Mouse (Mus musculus) liver, embryonic 14 days (tissue): Measurements from ENCODE around the gene Plekhd1. TPM values are rescaled to one million over a fixed set of nuclear protein-coding genes. Genes with fewer than 3 reads are reported as not detected.

Experiments
- polyA plus RNA-seq: library from polyadenylated mRNA; depleted of rRNA; stranded (reverse); fragments of >200 nt; gene quantifications from 2 replicates; pipeline ENCODE4 v1.2.3, GENCODE M21; 2012; rRNA removed

Plekhd1 gene
- polyA plus RNA-seq = 0.16 and 0.19 TPM in 2 replicates

DNA sequence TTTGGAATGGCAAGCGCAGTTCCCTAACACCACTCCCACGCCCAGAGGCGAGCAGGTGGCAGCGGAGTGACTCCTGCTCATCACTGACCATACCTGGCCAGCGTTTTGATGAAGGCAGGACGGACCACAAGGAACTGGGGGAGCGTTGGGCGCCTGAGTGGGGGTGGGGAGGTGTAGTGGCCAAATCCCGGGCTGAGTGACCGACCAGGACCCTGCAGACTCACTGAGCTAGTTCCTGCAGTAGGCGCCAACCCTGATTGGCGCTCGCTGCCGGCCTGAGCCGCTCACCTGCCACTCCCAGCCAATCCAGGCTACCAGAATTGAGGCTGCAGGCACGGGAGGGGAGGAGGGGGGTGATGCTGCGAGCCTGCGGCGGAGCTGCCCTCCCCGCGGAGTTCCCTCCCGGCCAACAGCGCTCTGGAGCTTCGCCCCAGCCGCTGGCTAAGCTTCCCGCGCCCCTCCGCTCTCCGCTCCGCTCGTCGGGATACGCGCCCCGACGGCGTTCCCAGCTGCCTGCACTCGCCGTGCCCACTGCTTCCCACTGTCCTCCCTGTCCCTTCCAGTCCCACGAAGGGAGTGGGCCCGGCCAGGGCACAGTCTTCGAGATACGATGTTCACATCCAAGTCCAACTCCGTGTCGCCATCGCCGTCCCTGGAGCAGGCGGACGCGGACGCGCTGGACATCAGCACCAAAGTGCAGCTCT is at the start of gene Plekhd1:
Plekhd1 (plus strand) TSS at position 323 of the 704 bp plus-strand sequence.

DNA sequence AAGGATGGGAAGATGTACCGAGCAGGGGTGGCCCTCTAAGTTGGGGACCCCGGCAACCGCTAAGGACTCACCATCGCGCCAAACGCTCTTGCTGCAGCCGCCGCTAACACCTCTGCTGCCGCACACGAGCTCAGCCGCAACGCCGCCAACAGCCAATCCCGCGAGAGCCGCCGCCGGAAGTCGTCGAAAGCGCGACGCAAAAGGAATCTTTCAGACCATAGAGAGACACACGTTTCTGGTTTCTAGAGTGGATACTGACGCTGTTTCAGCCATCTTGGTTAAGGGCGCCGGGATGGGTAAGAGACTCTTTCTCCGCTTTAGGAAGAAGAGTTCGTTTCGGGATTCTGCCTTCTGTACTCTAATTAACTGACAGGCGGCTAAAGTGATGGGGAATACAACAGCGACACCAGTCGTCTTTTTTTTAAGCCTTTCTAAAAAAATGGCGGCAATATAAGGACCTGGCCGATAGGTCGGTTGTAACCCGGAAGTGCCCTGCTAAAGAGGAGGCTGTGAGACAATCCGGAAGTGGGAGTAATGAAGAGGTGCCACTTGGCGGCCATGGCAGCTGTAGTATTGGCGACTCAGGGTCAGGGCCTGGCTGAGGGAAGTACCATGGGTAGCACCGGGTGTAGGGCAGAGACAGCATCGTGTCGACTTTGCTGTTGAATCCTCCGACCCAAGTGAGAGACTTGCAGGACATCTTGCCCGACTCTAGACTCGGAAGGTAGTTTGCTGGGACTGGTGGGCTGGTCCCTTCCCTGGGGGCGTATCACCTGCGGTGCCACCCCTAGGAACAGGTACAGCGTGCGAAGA is 48.5 kb upstream of the Plekhd1 start, which contains the start of the genes Slc39a9 and Erh:
Slc39a9 (plus strand) TSS at position 191 of the 813 bp plus-strand sequence.
Erh (minus strand) TSS at position 649 of the 813 bp plus-strand sequence.

DNA sequence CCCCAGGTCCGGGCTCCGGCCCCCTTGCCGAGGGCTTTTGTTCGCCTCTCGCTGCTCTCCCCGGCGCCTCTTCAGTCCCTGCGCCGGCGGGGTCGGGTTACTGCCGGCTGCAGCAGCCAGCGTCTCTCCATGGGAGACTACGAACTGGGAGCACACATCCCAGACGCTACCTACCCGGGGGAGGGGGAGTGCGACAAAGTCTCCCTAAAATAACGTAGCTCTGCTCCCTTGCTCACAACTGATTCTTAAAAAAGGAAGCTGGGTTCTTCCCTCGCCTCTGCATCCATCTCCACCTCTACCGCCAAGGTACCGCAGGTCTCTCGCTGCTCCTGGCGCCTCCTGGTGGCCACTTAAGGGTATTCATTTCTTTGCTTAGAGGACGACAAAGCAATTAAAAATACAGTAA is 68.0 kb downstream of the Plekhd1 start, which contains the start of gene Ccdc177:
Ccdc177 (minus strand) TSS at position 292 of the 406 bp plus-strand sequence.

Other genes starting within 250 kb of the Plekhd1 start
- gene Exd2, start 229.5 kb upstream of the Plekhd1 start, polyA plus RNA-seq = 4.5 and 4.7 TPM in 2 replicates
- 0.01 and 0.17 TPM in 2 replicates for gene Galnt16, start 174.3 kb upstream of the Plekhd1 start, polyA plus RNA-seq
- gene Slc39a9, start 48.7 kb upstream of the Plekhd1 start, polyA plus RNA-seq = 9.1 and 10.7 TPM in 2 replicates
- gene Erh, start 48.2 kb upstream of the Plekhd1 start, polyA plus RNA-seq = 160 and 161 TPM in 2 replicates
- not detected in 2 replicates for gene Ccdc177, start 68.1 kb downstream of the Plekhd1 start, polyA plus RNA-seq
- gene Susd6, start 97.9 kb downstream of the Plekhd1 start, polyA plus RNA-seq = 10.2 and 11.8 TPM in 2 replicates